Mouse (Mus musculus) heart, postnatal 4 days (tissue): ENCODE data around the gene P2rx7. TPM values are rescaled to one million over a fixed set of nuclear protein-coding genes. Genes with fewer than 3 reads are reported as not detected.

Source experiments
- DNase-seq: peaks from one replicate; pipeline ENCODE4 v3.0.0; 2021
- microRNA-seq, 2 experiments: library from miRNA; unstranded; fragments of <30 nt; microRNA quantifications; one replicate each; pipeline ENCODE4 v1.2.0; 2021 to 2022
- total RNA-seq, 2 experiments: library from RNA; stranded (reverse); gene quantifications; 2 replicates each; pipeline ENCODE4 v1.2.3; 2021

The P2rx7 gene
- total RNA-seq, 2 experiments from 2014 or later: 3.1 to 3.5 TPM

DNA sequence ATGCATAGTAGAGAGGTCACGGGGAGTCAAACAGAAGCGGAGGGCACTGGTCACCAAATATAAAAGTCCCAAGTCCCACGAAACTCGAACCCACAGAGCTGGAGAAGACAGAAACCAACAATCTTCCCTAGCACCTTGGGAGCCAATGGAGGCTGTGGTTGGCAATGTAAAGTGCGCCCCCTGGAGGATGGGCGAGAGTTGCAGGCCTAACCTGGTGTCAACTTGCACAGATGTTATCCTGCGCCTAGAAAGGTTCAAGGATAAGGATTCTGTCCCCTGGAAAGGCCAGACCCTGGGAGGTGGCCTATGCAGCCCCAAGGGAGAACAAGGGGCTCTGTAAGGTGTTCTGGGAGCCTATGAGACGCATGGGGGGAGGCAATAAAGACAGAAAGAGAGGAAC lies 87.6 kb downstream of the P2rx7 start:
- peak; percentile 76 for DNase-seq

DNA sequence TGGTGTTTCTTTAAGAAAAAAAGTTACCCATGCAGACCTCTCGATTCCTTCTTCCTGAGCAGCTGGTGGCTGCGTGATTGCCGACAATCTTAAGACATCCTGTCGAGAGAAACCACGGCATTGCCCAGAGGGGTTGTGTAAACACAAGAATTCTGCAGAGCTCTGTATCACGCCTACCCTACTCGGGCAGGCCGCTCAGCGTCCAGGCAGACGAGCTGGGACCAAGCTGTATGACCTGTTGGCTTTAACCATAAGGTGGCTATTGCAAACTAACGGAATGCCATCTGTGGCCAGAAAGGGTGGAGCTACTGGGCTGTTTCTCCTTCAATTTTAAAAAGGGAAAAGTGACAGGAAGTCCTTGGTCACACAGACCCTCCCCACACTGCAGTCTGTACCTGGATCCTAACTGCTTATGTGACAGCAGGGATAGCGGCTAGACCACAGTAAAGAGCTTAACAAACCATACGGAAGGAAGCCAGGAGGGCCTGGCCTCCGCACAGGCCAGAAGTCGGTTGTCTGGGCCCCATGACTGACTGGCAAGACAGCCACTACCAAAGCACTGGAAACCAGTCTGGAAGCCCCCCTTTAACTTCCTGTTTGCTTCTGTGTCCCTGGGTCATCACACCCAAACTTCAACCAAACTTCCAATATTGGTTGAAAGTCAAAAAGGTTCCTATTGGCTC lies 88.4 kb downstream of the P2rx7 start:
- DNase-seq: peak; percentile 45

DNA sequence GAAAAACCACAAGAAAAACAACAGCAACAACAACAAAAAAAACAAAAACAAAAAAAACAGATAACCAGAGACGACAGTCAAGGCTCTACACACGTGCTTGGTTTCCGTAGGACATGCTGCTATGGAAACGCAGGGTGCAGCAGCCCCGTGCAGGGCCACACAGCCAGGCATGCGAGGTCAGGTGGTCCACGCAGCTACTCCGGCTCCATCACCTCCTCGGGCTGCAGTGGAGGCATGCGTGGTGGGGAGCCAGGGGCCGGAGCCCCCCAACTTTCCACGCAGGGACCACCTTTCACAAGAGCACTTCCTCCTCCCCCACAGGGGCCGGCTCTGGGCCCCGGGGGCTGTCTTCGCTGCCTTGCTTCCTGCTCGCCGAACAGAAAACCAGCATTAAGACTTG lies 90.2 kb downstream of the P2rx7 start:
- DNase-seq: no peak

DNA sequence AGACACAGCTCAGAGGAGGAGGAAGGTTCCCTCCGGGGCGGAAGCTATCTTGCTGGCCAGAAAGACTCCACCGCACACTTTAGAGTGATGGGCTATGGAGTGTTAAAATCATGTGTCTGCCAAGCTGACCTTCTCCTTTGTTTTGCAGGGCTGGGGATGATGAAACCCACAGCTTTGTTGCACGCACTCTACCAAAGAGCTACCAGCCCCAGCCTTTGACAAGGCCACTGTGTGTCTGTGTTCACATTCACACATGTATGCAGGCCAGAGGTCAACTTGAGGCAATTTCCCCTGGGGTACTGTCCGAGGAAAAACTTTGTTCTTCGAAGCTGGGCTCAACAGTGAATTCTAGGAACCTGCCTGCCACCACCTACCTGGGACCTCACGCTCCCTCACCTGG lies 92.1 kb downstream of the P2rx7 start:
- DNase-seq: no peak

DNA sequence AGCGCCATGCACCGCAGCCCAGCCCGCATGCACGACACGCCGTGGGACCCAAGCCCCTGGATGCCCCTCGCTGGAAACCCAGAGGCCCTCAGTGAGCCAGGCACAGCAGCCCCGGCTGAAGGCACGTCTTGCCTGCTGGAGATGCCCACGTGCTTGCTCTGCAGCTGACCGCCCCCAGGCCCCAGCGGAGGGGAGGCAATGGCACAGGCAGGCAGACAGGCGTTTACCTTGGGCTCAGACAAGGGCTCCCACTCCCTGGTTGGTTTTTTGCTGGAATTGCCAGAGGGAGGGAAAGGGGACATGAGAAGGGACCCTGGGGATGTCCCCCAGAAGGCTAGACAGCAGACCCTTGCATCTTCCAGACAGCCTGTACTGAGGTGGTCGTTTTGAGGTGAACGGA lies 93.0 kb downstream of the P2rx7 start:
- DNase-seq: no peak

Small RNA genes within 50 kb of the gene (microRNA-seq; reads per million reads assigned to microRNA genes)
- 1.7 to 2.2 reads per million in 2 experiments for gene Mir8115

Other genes starting within 250 kb of the P2rx7 start
- gene Anapc7, start 222.2 kb upstream of the P2rx7 start, total RNA-seq: 10 to 100 TPM; 47.0 to 48.7 TPM
- 1,000 to 10,000 TPM; 5,023 to 5,799 TPM for gene Atp2a2, start 141.7 kb upstream of the P2rx7 start, total RNA-seq
- 10 to 100 TPM; 37.2 to 45.3 TPM for gene Ift81, start 29.4 kb upstream of the P2rx7 start, total RNA-seq
- 10 to 100 TPM; 17.9 to 19.0 TPM for gene P2rx4, start 63.6 kb downstream of the P2rx7 start, total RNA-seq
- gene Camkk2, start 135.5 kb downstream of the P2rx7 start, total RNA-seq: 10 to 100 TPM; 17.7 to 19.2 TPM
- gene Anapc5, start 177.4 kb downstream of the P2rx7 start, total RNA-seq: 100 to 1,000 TPM; 275 to 276 TPM
- gene Rnf34, start 206.1 kb downstream of the P2rx7 start, total RNA-seq: 10 to 100 TPM; 32.6 to 34.0 TPM